Comparison of ENCODE assay signal across 7 mouse cellular contexts in genomic region chr2:104299160-104299559, GRCm38 (mm10).
A peak's percentile ranks its signal among the peaks of the same experiment; 100 is the strongest.
DNase-seq lines count a peak whose midpoint lies in the region; TF ChIP-seq lines count a peak whose summit lies in the region.

No protein-coding gene starts in this region.

- no peak for TF ChIP-seq CTCF in kidney, adult 2 months (conservative IDR thresholded peaks at IDR 0.05; ENCODE audit: insufficient read depth, insufficient read length, low read depth, low read length)

- no peaks in the 10 kb centered on the region for H3K4me1 ChIP-seq in kidney, adult 2 months (ENCODE audit: control insufficient read depth, insufficient read depth, low read length)

- no peak overlapping the region for H3K27ac ChIP-seq in kidney, adult 2 months (ENCODE audit: insufficient read depth, low read depth, low read length)

- DNase-seq in right cerebral cortex, postnatal 4 days = peak; percentile 49
- DNase-seq in right cerebral cortex, adult 2 months (ENCODE audit: low spot score in 2 of 2) = no peak
- DNase-seq in adrenal gland, postnatal 4 days (ENCODE audit: low spot score in 2 of 2) = peak; percentile 22 to 36
- peak; percentile 42 for DNase-seq in kidney, adult 2 months
- peak; percentile 19 for DNase-seq in lung, postnatal 25 days (ENCODE audit: low spot score)
- peak; percentile 59 for DNase-seq in thymus, postnatal 0 days (ENCODE audit: low spot score)
- DNase-seq in left cerebral cortex, adult 8-10 months (ENCODE audit: low spot score in 2 of 2) = no peak

- no peaks in the 10 kb centered on the region for H3K36me3 ChIP-seq in kidney, adult 2 months (ENCODE audit: control insufficient read depth, insufficient read depth, low read length)

- H3K4me3 ChIP-seq in kidney, adult 2 months (ENCODE audit: insufficient read depth, low read depth, low read length) = no peak overlapping the region

- H3K27me3 ChIP-seq in kidney, adult 2 months (replicated peaks; ENCODE audit: control insufficient read depth, insufficient read depth, low read length) = no peaks in the 10 kb centered on the region; the same call in 1 of the 2 replicates

- WGBS in kidney, adult 2 months = 5% methylated on average over 7 of the region's 7 CpGs

- TF ChIP-seq POLR2A in kidney, adult 2 months (IDR thresholded peaks at IDR 0.05; ENCODE audit: low read depth, low read length) = no peak

Comparison
In these comparisons a context has a peak if more than half of its experiments do, and no peak if none do; other contexts are left out.
1. DNase-seq: peak in right cerebral cortex, postnatal 4 days (single experiment), adrenal gland, postnatal 4 days (2 of 2), kidney, adult 2 months (single experiment), lung, postnatal 25 days (single experiment) and thymus, postnatal 0 days (single experiment); none in right cerebral cortex, adult 2 months (0 of 2) and left cerebral cortex, adult 8-10 months (0 of 2).